Mouse (Mus musculus): ENCODE measurements around the gene Tmf1.

DNA sequence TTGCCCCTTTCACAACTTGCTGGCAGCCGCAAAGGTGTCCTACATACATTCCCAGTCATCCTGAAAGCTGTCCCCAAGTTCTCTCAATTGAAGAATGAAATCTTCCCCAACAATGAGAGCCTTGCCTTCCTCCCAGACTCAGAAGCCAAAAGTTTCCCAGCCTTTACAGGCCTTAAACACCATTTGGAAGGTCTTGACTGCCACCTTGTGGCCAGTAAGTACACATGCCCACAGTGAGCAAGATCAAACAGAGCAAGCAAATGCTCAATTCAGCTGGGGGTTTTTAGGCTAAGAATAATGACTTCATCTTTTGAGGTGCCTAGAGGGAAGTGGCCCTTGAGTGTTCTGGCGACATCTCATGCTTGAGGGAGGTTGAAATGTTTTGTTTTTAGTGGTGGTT lies 72.1 kb downstream of the Tmf1 start:
- TF ChIP-seq CTCF (IDR thresholded peaks at IDR 0.05; ENCODE audit: control insufficient read depth, insufficient read depth, insufficient replicate concordance, low read depth, low read length) (no peak), POLR2A (IDR thresholded peaks at IDR 0.05; ENCODE audit: control insufficient read depth, low read depth, low read length) (no peak)

Measured in testis, adult 2 months (tissue).